Mouse (Mus musculus) left cerebral cortex, adult 18-20 months (tissue): ENCODE measurements at regions not wholly inside any gene's neighbourhood (a gene's known extent, or its start where the extent isn't known, plus 50 kb on each side); places are given as distances from the start of the nearest gene placed in this dataset.
"Not testable (repeated sequence)": the region's sequence is repeated elsewhere in the genome, so short reads cannot be mapped to it uniquely, and the experiment has no call there.

Experiments
- DNase-seq, 2 experiments: peaks; one replicate each; pipeline ENCODE4 v3.0.0; 2021 to 2022; ENCODE audit warnings: low spot score in 2 of 2, mixed read lengths in 1 of 2

DNA sequence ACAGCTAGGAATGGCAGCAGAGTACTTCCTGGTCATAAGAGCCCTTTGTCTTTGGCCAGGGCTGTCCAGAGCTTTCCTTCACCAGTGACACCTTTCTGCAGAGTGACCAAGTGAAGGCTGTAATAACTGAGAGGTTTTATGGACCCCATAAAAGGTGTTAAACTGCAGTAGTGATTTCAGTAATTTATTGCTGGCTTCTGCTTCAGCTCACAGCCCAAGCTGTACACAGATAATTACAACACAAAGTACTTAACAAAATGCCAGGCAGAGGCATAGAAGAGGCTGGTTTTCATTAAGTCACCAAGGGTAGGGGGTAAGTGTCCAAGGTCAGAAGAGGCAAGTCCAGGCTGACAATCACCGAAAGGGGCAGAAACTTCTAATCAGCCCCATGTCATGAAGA is 83.8 kb downstream of the Eif4e start:
- no peak for DNase-seq

DNA sequence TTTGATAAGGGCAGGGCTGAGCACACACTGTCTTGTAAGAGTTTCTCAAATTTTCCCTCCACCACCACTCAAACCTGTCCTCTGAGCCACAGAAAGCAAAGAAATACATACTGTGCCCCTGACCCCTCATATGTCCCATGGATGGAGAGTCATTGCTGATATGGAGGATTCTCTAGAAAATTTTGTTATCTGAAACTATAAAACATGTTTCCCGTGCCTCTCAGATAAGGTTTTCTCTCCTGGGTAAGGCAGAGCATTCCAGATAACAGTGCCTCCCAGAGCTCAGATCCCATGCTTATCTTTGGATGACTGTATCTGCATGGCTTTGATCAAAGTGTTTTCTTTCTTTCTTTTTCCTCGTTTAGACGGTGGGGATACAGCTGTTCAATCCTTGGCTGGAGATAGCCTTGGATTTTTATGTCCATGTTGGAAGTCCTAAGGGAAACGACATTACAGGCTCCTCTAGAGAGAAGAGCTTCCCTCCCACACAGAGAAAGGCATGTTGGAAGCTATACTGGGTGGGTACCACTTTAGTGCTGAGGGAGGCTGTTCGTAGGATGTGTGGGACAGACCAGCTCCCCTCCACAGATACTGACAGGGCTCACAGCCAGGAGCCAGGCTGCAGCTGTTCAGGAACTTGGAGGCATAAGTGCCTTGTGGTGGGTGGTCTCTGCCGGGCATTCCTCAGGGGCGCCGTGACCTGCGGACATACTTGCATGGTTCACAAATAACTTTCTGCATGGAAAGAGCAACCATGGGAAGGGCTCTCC is 87.1 kb downstream of the Eif4e start:
- DNase-seq: peak; percentile 11 to 23

DNA sequence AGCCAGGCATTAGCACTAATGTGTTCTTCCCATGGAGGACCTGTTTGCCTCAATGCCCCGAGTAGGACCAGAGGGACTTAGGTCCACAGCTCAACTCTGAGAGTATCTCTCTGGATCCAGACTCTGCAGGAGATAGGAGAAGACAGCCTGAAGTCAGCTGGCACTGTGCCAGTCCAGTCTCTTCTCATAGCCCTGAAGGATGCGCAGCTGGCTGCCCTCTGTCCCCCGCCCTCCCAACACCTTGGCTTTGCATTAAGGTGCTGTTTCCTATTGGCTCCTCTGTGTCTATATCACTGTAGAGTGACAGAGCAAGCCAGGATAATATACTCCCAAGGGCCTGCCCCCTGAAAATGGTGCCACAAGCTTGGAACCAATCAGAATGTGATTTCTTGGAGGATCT is 87.7 kb downstream of the Eif4e start:
- no peak for DNase-seq

GRCm38 (mm10) chr3:138614899-138615298 is 88.9 kb downstream of the Eif4e start:
- no peak for DNase-seq

- no peak for DNase-seq
Observed at GRCm38 (mm10) chr3:138620263-138620662, 94.3 kb downstream of the Eif4e start.

- DNase-seq: no peak
Observed at GRCm38 (mm10) chr3:138624128-138624527, 98.1 kb downstream of the Eif4e start.

- no peak for DNase-seq
Observed at GRCm38 (mm10) chr3:138626230-138626629, 100.3 kb downstream of the Eif4e start.

- DNase-seq: no peak
Observed at GRCm38 (mm10) chr3:138630231-138630630, 104.3 kb downstream of the Eif4e start.

DNA sequence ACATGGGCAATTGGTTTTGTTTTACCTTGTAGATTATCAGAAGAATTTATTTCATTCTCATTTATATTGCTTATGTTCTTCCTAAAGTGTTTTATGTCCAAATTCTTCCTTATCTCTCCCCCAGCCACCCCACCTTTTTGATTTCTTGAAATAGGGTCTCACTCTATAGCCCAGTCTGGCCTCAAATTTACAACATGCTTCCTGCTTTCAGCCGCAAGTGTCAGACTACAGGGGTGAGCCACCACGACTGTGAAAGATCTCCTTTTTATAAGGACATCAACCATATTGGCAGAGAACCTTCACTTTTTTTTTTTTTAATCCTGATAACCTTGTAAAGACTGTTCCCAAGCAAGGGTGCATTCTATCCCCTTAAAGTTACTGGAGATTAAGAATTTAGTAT is 106.1 kb downstream of the Eif4e start:
- no peak for DNase-seq

- DNase-seq: no peak
Observed at GRCm38 (mm10) chr3:138642026-138642425, 100.0 kb upstream of the Tspan5 start.

DNA sequence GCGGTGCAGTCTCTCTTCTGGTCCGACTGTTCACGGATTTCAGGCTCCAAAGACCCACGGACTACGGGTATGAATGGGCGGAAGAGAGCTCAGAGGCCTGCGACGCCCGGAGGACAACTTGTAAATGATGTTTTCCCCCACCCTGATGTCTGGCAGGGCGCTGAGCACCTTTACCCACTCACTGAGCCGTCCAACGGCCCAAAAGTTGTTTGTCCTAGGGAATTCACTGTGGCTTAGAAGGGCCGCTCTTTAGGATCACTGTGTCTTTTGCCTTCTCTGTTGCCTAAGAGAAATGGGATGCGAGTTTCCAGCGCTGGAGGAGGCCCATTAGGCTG is 98.1 kb upstream of the Tspan5 start:
- no peak for DNase-seq

- peak; percentile 32 to 38 for DNase-seq
Observed at GRCm38 (mm10) chr3:138644286-138644951, 97.6 kb upstream of the Tspan5 start.

DNA sequence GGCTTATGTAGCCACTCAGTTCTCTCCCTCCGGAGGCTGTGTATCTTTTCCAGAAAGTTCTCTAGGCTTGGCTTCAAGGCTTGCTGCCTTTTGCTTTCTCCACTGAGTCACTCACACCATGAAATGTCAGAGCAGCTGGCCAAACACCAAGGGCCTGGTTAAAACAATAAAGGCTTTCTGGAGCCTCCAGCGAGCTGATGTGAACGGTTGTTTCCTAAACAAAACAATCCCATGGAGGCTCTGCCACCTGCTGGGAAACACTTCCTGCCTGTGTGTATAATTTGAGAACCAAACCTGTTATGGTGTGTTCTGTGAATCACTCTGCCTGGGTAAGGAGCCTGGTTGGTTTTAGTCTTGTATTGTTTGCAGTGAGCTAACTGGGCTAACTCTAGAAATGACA is 96.7 kb upstream of the Tspan5 start:
- peak; percentile 47 to 53 for DNase-seq

- DNase-seq: no peak
Observed at GRCm38 (mm10) chr3:138649699-138650098, 92.3 kb upstream of the Tspan5 start.

GRCm38 (mm10) chr3:138650671-138651070 is 91.3 kb upstream of the Tspan5 start:
- not testable (repeated sequence) for DNase-seq

DNA sequence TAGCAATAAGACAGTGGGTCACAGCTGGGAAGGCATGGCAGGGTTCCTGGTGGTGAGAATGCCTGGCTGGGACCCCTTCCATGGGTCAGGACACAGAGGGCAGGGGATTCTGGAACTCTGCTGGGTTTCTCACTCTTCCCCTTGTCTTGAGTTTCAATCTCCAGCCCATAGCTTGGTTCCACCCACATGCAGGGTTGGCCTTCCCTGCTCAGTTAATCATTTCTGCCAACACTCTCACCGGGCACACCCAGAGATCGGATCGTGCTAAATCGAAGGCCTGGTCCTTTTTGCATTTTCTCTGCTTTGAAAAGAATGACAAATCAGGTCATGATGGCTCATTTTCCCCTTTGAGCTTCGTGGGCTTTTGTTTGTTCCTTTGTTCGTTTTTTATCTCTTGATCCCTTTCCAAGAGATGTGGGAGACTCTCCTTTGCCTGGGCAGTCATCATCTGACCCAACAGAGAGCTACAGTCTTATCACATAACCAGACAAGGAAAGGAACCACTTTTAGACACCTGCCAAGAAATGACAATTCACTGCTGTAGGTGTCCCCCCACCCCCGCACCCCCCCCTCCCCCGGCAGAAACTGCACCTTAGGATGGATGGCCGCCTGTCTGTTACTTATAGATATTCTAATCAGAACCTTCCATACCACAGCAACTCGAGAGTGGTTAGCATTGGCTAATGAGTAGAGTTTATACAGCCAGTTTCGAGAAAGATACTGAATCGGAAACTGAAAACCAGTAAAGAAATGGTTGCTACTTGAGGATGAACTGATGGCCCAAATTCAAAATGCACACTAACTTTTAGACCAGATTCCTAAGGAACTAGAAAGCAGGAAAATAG is 90.4 kb upstream of the Tspan5 start:
- DNase-seq: no peak

GRCm38 (mm10) chr3:138652206-138652605 is 89.8 kb upstream of the Tspan5 start:
- DNase-seq: no peak

DNA sequence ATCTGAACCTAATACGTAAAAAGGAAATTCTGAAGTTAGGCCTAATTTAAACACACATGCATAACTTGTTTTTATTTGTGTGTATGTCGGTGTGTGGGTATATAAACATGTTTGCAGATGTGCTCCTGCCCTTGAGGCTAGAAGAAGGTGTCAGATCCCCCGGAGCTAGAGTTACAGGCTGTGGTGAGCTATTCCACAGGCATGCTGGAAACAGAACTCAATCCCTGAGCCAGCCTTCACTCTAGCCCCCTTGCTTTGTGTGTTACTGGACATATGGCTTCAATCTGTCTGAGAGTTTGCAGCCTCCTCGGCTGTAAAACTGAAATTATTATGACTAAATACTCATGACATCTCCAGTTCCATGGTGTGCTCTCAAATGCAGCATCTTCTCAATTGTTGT is 89.3 kb upstream of the Tspan5 start:
- DNase-seq: no peak

DNA sequence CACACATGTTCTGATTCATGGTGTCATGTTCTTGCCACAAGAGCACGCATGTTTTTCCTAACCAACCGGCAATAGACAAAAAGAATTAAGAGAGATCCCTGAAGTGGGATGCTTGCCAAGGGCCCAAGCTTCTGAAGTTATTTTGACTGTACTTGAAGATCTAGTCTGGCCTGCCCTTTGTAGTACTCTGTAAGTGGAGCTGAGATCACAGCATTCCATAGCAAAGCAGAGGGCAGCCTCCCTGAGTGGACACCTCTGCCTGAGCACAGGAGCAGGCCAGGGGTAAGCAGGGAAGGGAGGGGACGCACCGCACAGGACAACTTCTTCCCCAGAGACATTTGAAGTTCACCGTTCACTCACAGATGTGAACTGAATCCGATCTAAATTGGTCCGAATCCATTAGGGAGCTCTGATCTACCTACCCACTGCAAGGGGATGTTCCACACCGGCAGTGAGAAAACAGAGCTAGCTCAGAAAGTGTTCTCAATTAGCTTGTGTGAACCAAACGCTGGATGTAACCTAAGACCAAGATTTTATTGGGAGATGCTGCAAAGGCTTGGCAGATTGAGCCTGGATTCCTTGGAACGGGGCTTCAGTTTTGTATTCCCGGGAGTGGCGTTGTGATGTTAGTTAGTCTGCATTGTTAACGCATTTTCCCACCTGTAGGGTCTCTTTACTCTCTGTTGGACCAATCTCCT is 88.3 kb upstream of the Tspan5 start:
- no peak for DNase-seq

GRCm38 (mm10) chr3:138654610-138655371 is 87.2 kb upstream of the Tspan5 start:
- no peak for DNase-seq

GRCm38 (mm10) chr3:138655479-138655878 is 86.5 kb upstream of the Tspan5 start:
- no peak for DNase-seq
